Mouse (Mus musculus): ENCODE results near the gene Mcf2.

Mcf2 gene

GRCm38 (mm10) chrX:60178744-60179458, at the start of gene Mcf2:
TSS of gene Mcf2 (minus strand) at chrX:60179089.
- peak; percentile 7 for DNase-seq

- no peak for DNase-seq
Observed at GRCm38 (mm10) chrX:60187726-60188125, 8.8 kb upstream of the Mcf2 start.

- DNase-seq, result no peak
Observed at GRCm38 (mm10) chrX:60182611-60183010, 3.7 kb upstream of the Mcf2 start.

GRCm38 (mm10) chrX:60178025-60178743, 705 bp downstream of the Mcf2 start:
- DNase-seq, result peak; percentile 5

GRCm38 (mm10) chrX:60170106-60170505, 8.8 kb downstream of the Mcf2 start:
- DNase-seq, result no peak

- DNase-seq, result no peak
Observed at GRCm38 (mm10) chrX:60169511-60169910, 9.4 kb downstream of the Mcf2 start.

- DNase-seq, result no peak
Observed at GRCm38 (mm10) chrX:60168796-60169195, 10.1 kb downstream of the Mcf2 start.

GRCm38 (mm10) chrX:60147268-60147974, 31.5 kb downstream of the Mcf2 start:
- peak; percentile 3 for DNase-seq

- DNase-seq, result no peak
Observed at GRCm38 (mm10) chrX:60075359-60075758, 103.5 kb downstream of the Mcf2 start.

- no peak for DNase-seq
Observed at GRCm38 (mm10) chrX:60055185-60055584, 123.7 kb downstream of the Mcf2 start.

- no peak for DNase-seq
Observed at GRCm38 (mm10) chrX:60054745-60055144, 124.1 kb downstream of the Mcf2 start.

- DNase-seq, result peak; percentile 35
Observed at GRCm38 (mm10) chrX:60026654-60027053, 152.2 kb downstream of the Mcf2 start.

GRCm38 (mm10) chrX:60021595-60021994, 157.3 kb downstream of the Mcf2 start:
- DNase-seq, result no peak

- DNase-seq, result no peak
Observed at GRCm38 (mm10) chrX:60021007-60021406, 157.9 kb downstream of the Mcf2 start.

- no peak for DNase-seq
Observed at GRCm38 (mm10) chrX:60014588-60014987, 164.3 kb downstream of the Mcf2 start.

GRCm38 (mm10) chrX:60013084-60013676, 165.7 kb downstream of the Mcf2 start:
- DNase-seq, result peak; percentile 54
